Mouse (Mus musculus) liver, embryonic 12.5 days (tissue): ENCODE results near the gene Il17d. TPM values are rescaled to one million over a fixed set of nuclear protein-coding genes. Genes with fewer than 3 reads are reported as not detected.

Experiments used
- ATAC-seq: fragments of 200-750 bp; cut with Nextera tagmentation; 2 replicates; pipeline ENCODE4 v1.8.0; 2017; ENCODE audit warnings: moderate number of reproducible peaks, mild to moderate bottlenecking, moderate library complexity
- H3K27ac ChIP-seq: fragments of 300-500 bp; sonication (generic); 2 replicates; pipeline ENCODE4 v1.5.1; 2016; ENCODE audit warnings: mild to moderate bottlenecking
- H3K27me3 ChIP-seq: fragments of 300-500 bp; sonication (generic); replicated peaks from 2 replicates; pipeline ENCODE4 v1.6.1; 2016; ENCODE audit warnings: mild to moderate bottlenecking, moderate library complexity
- H3K36me3 ChIP-seq: fragments of 300-500 bp; sonication (generic); 2 replicates; pipeline ENCODE4 v1.6.1; 2016; ENCODE audit warnings: mild to moderate bottlenecking, moderate library complexity
- H3K4me1 ChIP-seq: fragments of 300-500 bp; sonication (generic); 2 replicates; pipeline ENCODE4 v1.6.1; 2016
- H3K4me2 ChIP-seq: fragments of 300-500 bp; sonication (generic); 2 replicates; pipeline ENCODE4 v1.6.1; 2016; ENCODE audit warnings: mild to moderate bottlenecking, moderate library complexity
- H3K4me3 ChIP-seq: fragments of 300-500 bp; sonication (generic); 2 replicates; pipeline ENCODE4 v1.5.1; 2016; ENCODE audit warnings: mild to moderate bottlenecking, moderate library complexity
- H3K9ac ChIP-seq: fragments of 300-500 bp; sonication (generic); 2 replicates; pipeline ENCODE4 v1.6.1; 2016; ENCODE audit warnings: mild to moderate bottlenecking, moderate library complexity
- H3K9me3 ChIP-seq: fragments of 300-500 bp; sonication (generic); replicated peaks from 2 replicates; pipeline ENCODE4 v1.6.1; 2016; ENCODE audit warnings: mild to moderate bottlenecking, moderate library complexity
- WGBS: fragments of 180-500 bp; shearing (Covaris S2); methylation state at CpG from one replicate; pipeline ENCODE4 v1.1.7; 2016; ENCODE audit not compliant: insufficient replicate concordance; 5-methylcytosine and 5-hydroxymethylcytosine counted together
- polyA plus RNA-seq: library from polyadenylated mRNA; unstranded; fragments of >200 nt; fragmentation: Nextera tagmentation; extraction: Ambion mirVana; gene quantifications from 2 replicates; pipeline ENCODE4 v1.2.1, GENCODE M21; 2016

Il17d gene
- polyA plus RNA-seq: 0.68 and 1.4 TPM in 2 replicates

- 2% methylated on average over 67 of the region's 104 CpGs for WGBS
- no peaks in the 10 kb centered on the region for H3K9me3 ChIP-seq
- H3K4me1 ChIP-seq: peaks cover 14% of the 10 kb centered on the region
- no peak within 1 kb of the TSS for H3K27ac ChIP-seq
- peak within 1 kb of the TSS; percentile 93 for H3K4me2 ChIP-seq
- peak within 1 kb of the TSS; percentile 66 for H3K4me3 ChIP-seq
- H3K27me3 ChIP-seq: peaks cover 63% of the 10 kb centered on the region
- H3K36me3 ChIP-seq: no peaks in the 10 kb centered on the region
- ATAC-seq: no peak; the same call in 1 of the 2 replicates
- peak within 1 kb of the TSS; percentile 46; the same call in 1 of the 2 replicates for H3K9ac ChIP-seq
These were observed at the start of gene Il17d for GRCm38 (mm10) chr14:57524671-57525387. TSS of gene Il17d (plus strand) at chr14:57524777.

- H3K4me2 ChIP-seq: no peak overlapping the region
- ATAC-seq: no peak
- no peaks in the 10 kb centered on the region for H3K9me3 ChIP-seq
- H3K4me1 ChIP-seq: no peaks in the 10 kb centered on the region
- no peak overlapping the region for H3K27ac ChIP-seq
- H3K27me3 ChIP-seq: no peaks in the 10 kb centered on the region
- no peak overlapping the region for H3K9ac ChIP-seq
- H3K4me3 ChIP-seq: no peak overlapping the region
- WGBS: 74% methylated on average over 2 of the region's 2 CpGs
- H3K36me3 ChIP-seq: no peaks in the 10 kb centered on the region
These were observed 49.5 kb upstream of the Il17d start for GRCm38 (mm10) chr14:57475057-57475456.

GRCm38 (mm10) chr14:57482262-57482661 is 42.3 kb upstream of the Il17d start:
- ATAC-seq: no peak
- H3K9me3 ChIP-seq: no peaks in the 10 kb centered on the region
- H3K36me3 ChIP-seq: no peaks in the 10 kb centered on the region
- 58% methylated on average over 2 of the region's 2 CpGs for WGBS
- H3K4me1 ChIP-seq: no peaks in the 10 kb centered on the region
- H3K4me2 ChIP-seq: no peak overlapping the region
- no peak overlapping the region for H3K27ac ChIP-seq
- H3K4me3 ChIP-seq: no peak overlapping the region
- H3K9ac ChIP-seq: no peak overlapping the region
- no peaks in the 10 kb centered on the region for H3K27me3 ChIP-seq

- no peaks in the 10 kb centered on the region for H3K4me1 ChIP-seq
- no peak overlapping the region for H3K27ac ChIP-seq
- no peak overlapping the region for H3K4me2 ChIP-seq
- no peaks in the 10 kb centered on the region for H3K36me3 ChIP-seq
- H3K4me3 ChIP-seq: no peak overlapping the region
- WGBS: 75% methylated on average over 6 of the region's 6 CpGs
- no peaks in the 10 kb centered on the region for H3K9me3 ChIP-seq
- no peaks in the 10 kb centered on the region for H3K27me3 ChIP-seq
- no peak overlapping the region for H3K9ac ChIP-seq
- no peak for ATAC-seq
These were observed 40.4 kb upstream of the Il17d start for GRCm38 (mm10) chr14:57484183-57484582.

- no peaks in the 10 kb centered on the region for H3K36me3 ChIP-seq
- H3K4me3 ChIP-seq: no peak overlapping the region
- no peak for ATAC-seq
- WGBS: 67% methylated on average over 3 of the region's 3 CpGs
- no peak overlapping the region for H3K9ac ChIP-seq
- H3K4me2 ChIP-seq: no peak overlapping the region
- no peaks in the 10 kb centered on the region for H3K4me1 ChIP-seq
- H3K27me3 ChIP-seq: no peaks in the 10 kb centered on the region
- H3K27ac ChIP-seq: no peak overlapping the region
- H3K9me3 ChIP-seq: no peaks in the 10 kb centered on the region
These were observed 34.9 kb upstream of the Il17d start for GRCm38 (mm10) chr14:57489696-57490095.

- ATAC-seq: no peak
- 85% methylated on average over 2 of the region's 2 CpGs for WGBS
- H3K4me2 ChIP-seq: no peak overlapping the region
- H3K9me3 ChIP-seq: no peaks in the 10 kb centered on the region
- H3K4me1 ChIP-seq: no peaks in the 10 kb centered on the region
- H3K27me3 ChIP-seq: no peaks in the 10 kb centered on the region
- no peaks in the 10 kb centered on the region for H3K36me3 ChIP-seq
- H3K4me3 ChIP-seq: no peak overlapping the region
- no peak overlapping the region for H3K9ac ChIP-seq
- H3K27ac ChIP-seq: no peak overlapping the region
These were observed 30.7 kb upstream of the Il17d start for GRCm38 (mm10) chr14:57493840-57494239.

- Histone ChIP-seq H3K4me3 (no peak overlapping the region), H3K27ac (no peak overlapping the region), H3K9me3 (no peaks in the 10 kb centered on the region), H3K4me2 (no peak overlapping the region), H3K9ac (no peak overlapping the region), H3K36me3 (no peaks in the 10 kb centered on the region), H3K27me3 (no peaks in the 10 kb centered on the region), H3K4me1 (no peaks in the 10 kb centered on the region)
- WGBS: 65% methylated on average over 6 of the region's 6 CpGs
- no peak for ATAC-seq
These were observed 20.8 kb upstream of the Il17d start for GRCm38 (mm10) chr14:57503729-57504128.

- Histone ChIP-seq H3K9me3 (no peaks in the 10 kb centered on the region), H3K4me1 (no peaks in the 10 kb centered on the region), H3K36me3 (no peaks in the 10 kb centered on the region), H3K4me3 (no peak overlapping the region), H3K27ac (no peak overlapping the region), H3K9ac (no peak overlapping the region), H3K27me3 (no peaks in the 10 kb centered on the region), H3K4me2 (no peak overlapping the region)
- 61% methylated on average over 6 of the region's 6 CpGs for WGBS
- no peak for ATAC-seq
These were observed 15.0 kb upstream of the Il17d start for GRCm38 (mm10) chr14:57509554-57509953.

- WGBS: 67% methylated on average over 6 of the region's 6 CpGs
- Histone ChIP-seq H3K4me1 (no peaks in the 10 kb centered on the region), H3K27me3 (no peaks in the 10 kb centered on the region), H3K4me3 (no peak overlapping the region), H3K27ac (no peak overlapping the region), H3K36me3 (no peaks in the 10 kb centered on the region), H3K9ac (no peak overlapping the region), H3K9me3 (no peaks in the 10 kb centered on the region), H3K4me2 (no peak overlapping the region)
- ATAC-seq: no peak
These were observed 9.3 kb upstream of the Il17d start for GRCm38 (mm10) chr14:57515156-57515762.

GRCm38 (mm10) chr14:57517001-57517400 is 7.6 kb upstream of the Il17d start:
- Histone ChIP-seq H3K27ac (no peak overlapping the region), H3K27me3 (no peaks in the 10 kb centered on the region), H3K4me2 (no peak overlapping the region), H3K36me3 (no peaks in the 10 kb centered on the region), H3K4me1 (no peaks in the 10 kb centered on the region), H3K4me3 (no peak overlapping the region), H3K9me3 (no peaks in the 10 kb centered on the region), H3K9ac (no peak overlapping the region)
- ATAC-seq: no peak
- 72% methylated on average over 7 of the region's 7 CpGs for WGBS

GRCm38 (mm10) chr14:57523762-57524161 is 815 bp upstream of the Il17d start:
- ATAC-seq: no peak
- H3K4me2 ChIP-seq: no peak overlapping the region
- WGBS: 76% methylated on average over 9 of the region's 9 CpGs
- no peaks in the 10 kb centered on the region for H3K9me3 ChIP-seq
- H3K4me3 ChIP-seq: no peak overlapping the region
- no peak overlapping the region for H3K27ac ChIP-seq
- peaks cover 14% of the 10 kb centered on the region for H3K4me1 ChIP-seq
- no peak overlapping the region for H3K9ac ChIP-seq
- H3K36me3 ChIP-seq: no peaks in the 10 kb centered on the region
- H3K27me3 ChIP-seq: peaks cover 63% of the 10 kb centered on the region

- no peak overlapping the region for H3K27ac ChIP-seq
- WGBS: 1% methylated on average over 60 of the region's 60 CpGs
- peak overlapping the region; percentile 66 for H3K4me3 ChIP-seq
- H3K27me3 ChIP-seq: peaks cover 63% of the 10 kb centered on the region
- no peaks in the 10 kb centered on the region for H3K9me3 ChIP-seq
- no peaks in the 10 kb centered on the region for H3K36me3 ChIP-seq
- H3K4me2 ChIP-seq: peak overlapping the region; percentile 93
- peak overlapping the region; percentile 24; the same call in 1 of the 2 replicates for H3K9ac ChIP-seq
- peaks cover 14% of the 10 kb centered on the region for H3K4me1 ChIP-seq
- peak; percentile 69 for ATAC-seq
These were observed 942 bp downstream of the Il17d start for GRCm38 (mm10) chr14:57525388-57526049.
